Mouse (Mus musculus) frontal cortex, postnatal 14 days (tissue): ENCODE results near the gene Disp3.

Experiments
- DNase-seq, 2 experiments: peaks; one replicate each; pipeline ENCODE4 v3.0.0; 2022; ENCODE audit warnings: low spot score in 2 of 2

Disp3 gene

GRCm38 (mm10) chr4:148291080-148291479 is 3.3 kb upstream of the Disp3 start:
- DNase-seq = no peak

- DNase-seq = peak; percentile 87 to 92
Observed at GRCm38 (mm10) chr4:148288055-148288549, 337 bp upstream of the Disp3 start.

- DNase-seq = no peak
Observed at GRCm38 (mm10) chr4:148287041-148287440, 724 bp downstream of the Disp3 start.

GRCm38 (mm10) chr4:148286226-148287031 is 1.3 kb downstream of the Disp3 start:
- DNase-seq = peak in 1 of 2 experiments; percentile 32

- DNase-seq = peak in 1 of 2 experiments; percentile 30
Observed at GRCm38 (mm10) chr4:148284219-148284618, 3.5 kb downstream of the Disp3 start.

GRCm38 (mm10) chr4:148276816-148277491 is 10.8 kb downstream of the Disp3 start:
- DNase-seq = no peak

- no peak for DNase-seq
Observed at GRCm38 (mm10) chr4:148274671-148275070, 13.1 kb downstream of the Disp3 start.

- DNase-seq = no peak
Observed at GRCm38 (mm10) chr4:148273229-148273628, 14.5 kb downstream of the Disp3 start.

GRCm38 (mm10) chr4:148271656-148272055 is 16.1 kb downstream of the Disp3 start:
- DNase-seq = no peak

- no peak for DNase-seq
Observed at GRCm38 (mm10) chr4:148266973-148267507, 20.7 kb downstream of the Disp3 start.

- no peak for DNase-seq
Observed at GRCm38 (mm10) chr4:148259941-148260340, 27.8 kb downstream of the Disp3 start.

- DNase-seq = no peak
Observed at GRCm38 (mm10) chr4:148249341-148249740, 38.4 kb downstream of the Disp3 start.

GRCm38 (mm10) chr4:148240387-148240786 is 47.4 kb downstream of the Disp3 start:
- DNase-seq = no peak

GRCm38 (mm10) chr4:148239474-148240130 is 48.2 kb downstream of the Disp3 start:
- DNase-seq = no peak

DNA sequence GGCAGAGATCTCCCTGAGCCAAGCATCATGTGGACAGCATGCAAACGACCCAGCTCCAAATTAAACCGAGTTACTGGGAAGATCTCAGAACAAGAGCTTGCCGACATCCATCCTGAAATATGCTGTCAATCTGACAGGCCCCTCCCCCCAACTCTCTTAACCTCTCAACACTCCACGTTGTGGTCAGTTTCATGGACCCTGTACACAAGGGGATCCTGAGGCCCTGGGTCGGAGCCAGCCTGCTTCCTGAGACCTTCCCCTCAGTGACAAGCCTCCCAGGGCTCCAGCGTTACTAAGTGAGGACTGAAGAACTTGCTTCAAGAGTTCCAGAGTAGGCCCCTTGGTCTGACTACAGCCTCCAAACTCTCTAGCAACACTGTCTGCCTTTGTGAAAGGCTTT is 48.8 kb downstream of the Disp3 start:
- no peak for DNase-seq

DNA sequence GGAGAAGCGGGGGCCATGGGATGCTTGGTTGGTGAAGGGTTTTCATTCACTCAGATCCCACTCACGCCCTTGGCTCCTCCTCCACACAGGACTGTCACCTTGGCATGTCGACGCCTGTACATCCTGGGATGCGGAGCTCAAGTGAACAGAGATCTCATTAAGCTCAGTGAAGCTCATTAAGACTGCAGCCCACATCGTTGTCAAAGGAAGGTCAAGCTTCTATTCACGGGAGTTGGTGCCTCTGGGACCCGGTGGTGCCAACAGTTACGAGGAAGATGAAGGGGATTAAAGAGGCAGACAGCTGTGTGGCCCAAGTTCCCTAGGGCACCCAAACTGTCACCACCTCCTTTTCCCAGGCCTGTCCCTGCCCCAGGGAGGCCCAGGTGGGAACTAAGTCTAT is 49.5 kb downstream of the Disp3 start:
- DNase-seq = no peak

DNA sequence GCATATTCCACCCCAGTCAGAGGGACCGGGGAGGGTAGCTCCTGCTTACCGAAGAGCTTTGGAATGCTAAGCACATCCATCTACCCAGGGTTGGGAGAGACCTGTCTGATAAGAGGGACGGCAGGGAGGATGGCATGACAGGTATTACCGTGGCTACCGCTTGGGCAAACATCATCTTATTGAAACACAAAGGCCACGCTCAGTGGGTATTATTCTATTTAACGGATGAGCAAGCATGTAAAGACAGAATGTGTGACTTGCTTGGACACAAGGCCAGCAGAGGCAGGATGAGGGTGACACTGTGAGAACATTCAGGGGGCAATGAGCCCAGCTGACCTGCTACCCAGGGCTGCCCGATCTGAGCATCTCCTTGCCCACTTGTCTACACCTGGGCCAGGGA is 51.1 kb downstream of the Disp3 start:
- DNase-seq = no peak

DNA sequence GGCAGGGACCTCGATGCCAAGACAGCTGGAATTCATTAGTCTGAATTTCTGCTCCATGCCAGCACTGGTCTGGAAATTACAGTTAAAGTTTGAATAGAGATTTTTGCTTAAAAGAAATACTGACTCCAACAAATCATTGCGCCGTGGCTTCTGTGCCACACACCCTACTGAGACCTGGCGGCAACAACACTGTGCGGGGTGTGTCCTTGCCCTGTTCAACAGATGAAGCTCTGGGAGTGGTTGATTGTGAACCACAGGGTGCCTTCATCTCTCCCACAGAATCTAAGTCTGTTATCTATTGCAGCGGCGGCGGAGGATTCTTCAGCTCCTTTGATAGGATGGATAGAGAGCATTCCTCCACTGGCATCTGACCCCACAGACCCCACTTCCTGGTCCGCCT is 54.7 kb downstream of the Disp3 start:
- no peak for DNase-seq

DNA sequence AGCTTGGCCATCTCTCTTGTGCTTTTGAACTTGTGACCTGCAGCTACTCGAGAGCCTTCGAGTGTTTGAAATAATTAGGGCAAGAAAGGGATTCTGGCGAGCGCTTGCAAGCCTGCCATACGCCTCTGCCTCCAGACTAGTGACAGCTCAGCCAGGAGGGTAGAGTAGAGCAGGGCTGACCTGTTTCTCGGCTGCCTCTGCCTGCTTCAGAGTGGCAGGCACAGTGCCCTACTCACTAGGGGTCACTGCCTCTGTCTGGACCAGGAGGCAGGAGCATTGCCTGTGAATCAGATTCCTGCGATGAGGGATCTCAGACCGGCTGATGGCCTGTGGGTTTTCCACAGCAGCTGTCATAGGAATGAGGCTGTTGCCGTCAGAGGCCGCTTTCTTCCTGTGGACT is 55.1 kb downstream of the Disp3 start:
- no peak for DNase-seq

DNA sequence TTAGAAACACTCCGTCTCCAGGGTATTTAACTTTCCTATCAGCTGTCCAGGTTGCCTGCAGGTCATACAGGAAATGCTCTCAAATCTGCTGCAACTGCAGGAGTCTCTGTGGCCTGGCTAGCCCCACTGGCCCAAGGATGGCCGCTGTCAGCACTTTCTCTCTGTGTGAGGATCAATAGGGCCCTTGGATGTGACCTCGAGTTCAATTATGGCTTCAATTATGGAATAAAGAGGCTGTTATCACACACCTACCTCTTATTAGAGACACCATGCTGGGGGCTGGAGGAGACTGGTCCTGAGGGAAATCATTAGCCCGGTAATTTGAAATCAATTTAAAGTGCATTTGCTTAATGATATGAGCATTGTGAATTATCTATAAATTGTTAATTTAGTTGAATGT is 55.6 kb downstream of the Disp3 start:
- no peak for DNase-seq

DNA sequence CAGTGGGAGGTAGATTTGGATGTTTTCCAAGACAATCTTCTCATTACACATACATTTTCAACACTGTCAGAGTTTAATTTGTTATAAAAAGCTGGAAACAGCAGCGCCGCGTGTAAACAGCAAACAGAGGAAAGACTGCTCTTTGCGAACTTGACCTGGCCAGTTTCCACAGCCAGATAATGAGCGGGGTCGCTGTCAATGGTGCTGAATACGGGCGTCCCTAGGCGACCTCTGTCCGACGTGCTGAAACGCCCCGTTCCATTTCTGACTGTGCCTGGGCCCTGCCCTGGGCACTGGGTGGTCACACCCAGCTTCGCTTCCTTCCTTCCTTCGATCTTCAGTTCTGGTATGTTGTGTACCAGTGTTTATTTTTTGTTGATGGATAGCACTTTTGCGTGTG is 58.1 kb downstream of the Disp3 start:
- no peak for DNase-seq

- DNase-seq = no peak
Observed at GRCm38 (mm10) chr4:148222983-148223382, 64.8 kb downstream of the Disp3 start.
